Mouse (Mus musculus) liver, embryonic 13.5 days (tissue): ENCODE results near the gene Col26a1. TPM values are rescaled to one million over a fixed set of nuclear protein-coding genes. Genes with fewer than 3 reads are reported as not detected.
A peak's percentile ranks its signal among the peaks of the same experiment; 100 is the strongest.
"Not testable (repeated sequence)": the region's sequence is repeated elsewhere in the genome, so short reads cannot be mapped to it uniquely, and the experiment has no call there.

ENCODE experiments used
- ATAC-seq: fragments of 200-750 bp; cut with Nextera tagmentation; 2 replicates; pipeline ENCODE4 v1.8.0; 2017; ENCODE audit warnings: low read depth, mild to moderate bottlenecking, moderate number of reproducible peaks, moderate library complexity
- DNase-seq: peaks from one replicate; pipeline ENCODE4 v3.0.0; 2022
- H3K27ac ChIP-seq: fragments of 300-500 bp; sonication (generic); 2 replicates; pipeline ENCODE4 v1.5.1; 2015; ENCODE audit warnings: moderate library complexity, mild to moderate bottlenecking, inconsistent platforms
- H3K27me3 ChIP-seq: fragments of 300-500 bp; sonication (generic); 2 replicates; pipeline ENCODE4 v1.6.1; 2015; ENCODE audit warnings: mild to moderate bottlenecking, inconsistent platforms
- H3K36me3 ChIP-seq: fragments of 300-500 bp; sonication (generic); 2 replicates; pipeline ENCODE4 v1.6.1; 2015; ENCODE audit warnings: mild to moderate bottlenecking, inconsistent platforms
- H3K4me1 ChIP-seq: fragments of 300-500 bp; sonication (generic); replicated peaks from 2 replicates; pipeline ENCODE4 v1.6.1; 2015; ENCODE audit warnings: inconsistent platforms
- H3K4me2 ChIP-seq: fragments of 300-500 bp; sonication (generic); 2 replicates; pipeline ENCODE4 v1.6.1; 2015; ENCODE audit warnings: inconsistent platforms, mild to moderate bottlenecking, moderate library complexity
- H3K4me3 ChIP-seq: fragments of 300-500 bp; sonication (generic); replicated peaks from 2 replicates; pipeline ENCODE4 v1.5.1; 2015; ENCODE audit warnings: mild to moderate bottlenecking, inconsistent platforms
- H3K9ac ChIP-seq: fragments of 300-500 bp; sonication (generic); 2 replicates; pipeline ENCODE4 v1.6.1; 2015; ENCODE audit warnings: mild to moderate bottlenecking, inconsistent platforms
- H3K9me3 ChIP-seq: fragments of 300-500 bp; sonication (generic); replicated peaks from 2 replicates; pipeline ENCODE4 v1.6.1; 2016; ENCODE audit warnings: inconsistent platforms
- WGBS: fragments of 180-500 bp; shearing (Covaris S2); methylation state at CpG from one replicate; pipeline ENCODE4 v1.1.7; 2015; ENCODE audit not compliant: insufficient replicate concordance; 5-methylcytosine and 5-hydroxymethylcytosine counted together
- polyA plus RNA-seq: library from polyadenylated mRNA; unstranded; fragments of >200 nt; fragmentation: Nextera tagmentation; extraction: Ambion mirVana; gene quantifications from 2 replicates; pipeline ENCODE4 v1.2.1, GENCODE M21; 2015

Gene Col26a1
- polyA plus RNA-seq, 1 experiment from 2014 or later = 1.3 TPM

DNA sequence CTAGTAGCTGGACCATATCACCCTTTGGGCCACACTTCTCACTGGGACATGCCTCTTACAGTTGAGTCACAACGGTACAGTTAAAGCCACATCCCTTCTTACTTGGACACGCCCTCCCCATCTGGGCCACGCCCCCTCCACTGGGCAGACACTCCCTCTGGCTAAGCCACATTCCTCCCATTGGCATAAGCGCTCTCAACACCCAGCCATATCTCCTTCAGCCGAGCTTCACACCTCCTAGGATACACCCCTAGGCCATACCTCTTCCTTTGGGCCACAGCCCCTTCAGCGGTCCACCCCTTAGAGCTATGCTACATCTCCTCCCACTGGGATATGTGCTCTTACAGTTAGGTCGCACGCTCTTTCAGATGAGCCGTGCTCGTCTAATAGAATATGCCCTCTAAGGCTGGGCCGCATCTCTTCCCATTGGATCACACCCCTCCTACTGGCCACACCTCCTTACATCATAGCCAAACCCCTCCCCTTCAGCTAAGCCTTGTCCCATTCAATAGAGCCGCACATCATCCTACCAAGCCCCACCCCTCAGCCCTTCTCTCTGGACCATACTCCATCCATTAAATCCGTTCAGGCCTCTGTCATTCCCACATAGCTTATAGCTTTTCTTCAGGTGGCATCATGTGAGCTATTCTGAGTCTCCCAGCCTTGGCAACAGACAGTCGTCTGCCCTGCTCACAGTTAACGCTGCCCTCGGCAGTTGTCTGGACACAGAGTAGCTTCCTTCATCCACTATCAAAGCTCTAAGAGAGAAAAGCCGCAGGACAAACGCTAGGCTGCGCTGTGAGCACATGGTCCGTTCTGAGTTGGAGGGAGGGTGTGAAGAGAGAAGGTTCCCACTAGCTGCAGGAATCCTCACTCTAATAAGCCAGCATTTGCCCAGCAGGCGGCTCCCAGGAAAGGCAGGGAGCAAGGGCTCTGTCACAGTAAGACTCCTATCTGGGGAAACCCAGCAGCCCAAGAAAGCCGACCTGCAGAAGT, 109.7 kb downstream of the Col26a1 start:
- Histone ChIP-seq H3K4me1 (no peaks in the 10 kb centered on the region), H3K27me3 (no peaks in the 10 kb centered on the region), H3K27ac (no peak overlapping the region), H3K36me3 (no peaks in the 10 kb centered on the region), H3K4me2 (no peak overlapping the region), H3K4me3 (no peak overlapping the region), H3K9me3 (no peaks in the 10 kb centered on the region), H3K9ac (no peak overlapping the region)
- DNase-seq (no peak), ATAC-seq (no peak)
- 48% methylated on average over 22 of the region's 22 CpGs for WGBS

DNA sequence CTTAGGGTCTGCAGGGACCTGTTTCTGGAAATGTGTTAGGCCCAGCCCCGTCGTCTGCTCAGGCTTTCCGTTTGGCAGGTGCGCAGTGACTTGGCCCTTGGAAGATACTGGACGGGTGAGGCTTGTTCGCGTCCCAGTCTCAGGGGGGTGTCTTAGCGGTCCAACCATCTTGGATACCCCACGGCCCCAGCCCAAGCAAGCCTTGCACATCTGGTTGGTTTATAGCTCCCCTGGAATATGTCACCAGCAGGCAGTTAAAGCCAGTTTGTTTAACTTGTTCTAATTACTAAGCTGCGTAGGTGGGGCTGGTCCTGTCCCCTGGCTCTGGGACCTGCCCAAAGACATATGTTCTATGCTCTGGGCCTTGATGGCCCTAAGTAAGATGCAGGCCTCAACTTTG, 111.9 kb downstream of the Col26a1 start:
- Histone ChIP-seq H3K27ac (no peak overlapping the region), H3K27me3 (no peaks in the 10 kb centered on the region), H3K36me3 (no peaks in the 10 kb centered on the region), H3K4me2 (no peak overlapping the region), H3K9ac (no peak overlapping the region), H3K4me3 (no peak overlapping the region), H3K9me3 (no peaks in the 10 kb centered on the region), H3K4me1 (no peaks in the 10 kb centered on the region)
- 73% methylated on average over 10 of the region's 10 CpGs for WGBS
- DNase-seq (no peak), ATAC-seq (no peak)

DNA sequence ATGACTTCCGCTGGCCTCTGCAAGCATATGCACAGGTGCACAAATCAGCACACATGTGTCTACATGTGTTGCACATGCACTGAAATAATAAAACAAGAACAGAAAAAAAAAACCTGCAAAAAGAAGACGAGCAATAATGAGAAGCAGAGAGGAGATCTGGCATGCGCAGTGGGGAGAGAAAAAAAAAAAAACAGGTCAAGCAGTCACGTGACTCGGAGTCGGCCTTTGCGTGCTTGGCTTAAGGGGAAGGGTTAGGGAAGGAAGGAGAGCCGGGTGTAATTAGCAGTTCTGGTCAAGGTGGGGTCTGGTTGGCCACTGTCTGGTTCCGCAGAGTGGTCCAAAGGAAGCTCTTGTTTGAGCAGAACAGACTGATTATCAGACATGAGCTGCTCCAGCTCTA, 115.7 kb downstream of the Col26a1 start:
- Histone ChIP-seq H3K27me3 (no peaks in the 10 kb centered on the region), H3K9ac (no peak overlapping the region), H3K4me1 (no peaks in the 10 kb centered on the region), H3K4me3 (no peak overlapping the region), H3K9me3 (no peaks in the 10 kb centered on the region), H3K27ac (no peak overlapping the region), H3K4me2 (no peak overlapping the region), H3K36me3 (no peaks in the 10 kb centered on the region)
- 60% methylated on average over 9 of the region's 9 CpGs for WGBS
- no peak for ATAC-seq
- no peak for DNase-seq

DNA sequence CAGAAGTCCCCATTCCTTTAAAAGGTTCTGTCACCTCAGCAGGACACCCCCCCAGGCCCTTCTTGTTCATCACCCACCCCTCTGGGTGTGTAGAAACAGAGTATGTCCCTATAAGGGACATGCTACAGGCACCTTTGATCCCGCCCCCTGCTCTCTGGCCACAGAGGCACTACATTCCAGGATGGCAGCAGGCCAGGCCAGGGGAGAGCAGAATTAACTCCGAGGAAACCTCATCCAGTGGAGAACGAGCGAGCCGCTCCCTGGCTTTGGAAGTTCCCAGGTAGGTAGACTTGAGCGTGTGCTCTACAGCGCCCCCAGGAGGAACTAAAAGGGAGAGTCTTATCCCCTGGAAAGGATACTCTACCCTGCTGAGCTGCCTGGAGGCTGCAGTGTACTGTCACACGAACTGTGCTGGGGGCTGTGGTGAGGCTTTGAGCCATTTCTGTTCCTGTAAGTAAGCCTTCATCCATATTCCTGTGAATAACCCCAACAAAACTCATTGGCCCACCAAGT, 118.8 kb downstream of the Col26a1 start:
- Histone ChIP-seq H3K4me3 (no peak overlapping the region), H3K27ac (no peak overlapping the region), H3K36me3 (no peaks in the 10 kb centered on the region), H3K4me2 (no peak overlapping the region), H3K27me3 (no peaks in the 10 kb centered on the region), H3K9ac (no peak overlapping the region), H3K4me1 (no peaks in the 10 kb centered on the region), H3K9me3 (no peaks in the 10 kb centered on the region)
- WGBS = 31% methylated on average over 8 of the region's 8 CpGs
- DNase-seq (no peak), ATAC-seq (no peak)

DNA sequence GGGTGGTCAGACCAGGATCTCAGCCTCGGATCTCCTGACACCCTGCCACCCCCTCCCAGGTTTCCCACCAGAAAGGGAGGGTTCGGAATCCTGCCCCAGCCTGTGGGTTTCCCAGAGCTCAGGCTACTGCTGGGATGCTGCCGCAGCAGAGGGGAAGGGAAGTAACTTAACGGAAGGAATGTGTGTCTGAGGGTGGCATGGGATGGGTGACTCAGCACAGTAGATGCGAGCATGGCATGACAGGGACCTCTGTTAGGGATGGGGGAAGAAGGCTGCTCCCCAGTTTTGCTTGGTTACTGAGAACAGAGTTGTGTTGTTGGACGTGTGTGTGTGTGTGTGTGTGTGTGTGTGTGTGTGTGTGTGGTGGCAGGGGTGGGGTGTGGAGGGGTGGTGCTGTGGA, 122.7 kb downstream of the Col26a1 start:
- no peak for ATAC-seq
- WGBS = 36% methylated on average over 6 of the region's 6 CpGs

DNA sequence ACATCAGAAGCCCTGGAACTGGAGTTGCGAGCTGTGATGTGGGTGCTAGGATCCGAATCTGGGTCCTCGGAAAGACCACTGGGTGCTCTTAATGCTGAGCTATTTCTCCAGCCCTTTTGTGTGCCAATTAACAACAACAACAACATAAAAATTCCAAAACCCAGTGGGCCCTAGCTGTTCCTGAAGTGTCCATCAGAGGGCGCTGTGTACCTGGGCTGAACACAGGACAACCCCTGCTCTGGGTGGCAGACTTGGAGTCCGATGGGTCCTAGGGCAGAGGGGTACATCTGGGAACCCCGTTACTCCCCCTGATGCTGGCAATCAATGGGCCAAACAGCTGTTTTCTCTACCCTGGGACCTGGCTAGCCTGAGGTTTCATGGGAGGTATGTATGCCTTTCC, 123.2 kb downstream of the Col26a1 start:
- 32% methylated on average over 6 of the region's 6 CpGs for WGBS
- H3K27ac ChIP-seq = no peak overlapping the region
- ATAC-seq = no peak
- H3K4me2 ChIP-seq = no peak overlapping the region
- no peaks in the 10 kb centered on the region for H3K36me3 ChIP-seq
- no peak overlapping the region for H3K9ac ChIP-seq
- H3K27me3 ChIP-seq = no peaks in the 10 kb centered on the region
- DNase-seq = no peak
- H3K9me3 ChIP-seq = no peaks in the 10 kb centered on the region
- H3K4me1 ChIP-seq = no peaks in the 10 kb centered on the region
- H3K4me3 ChIP-seq = no peak overlapping the region

More for the DNA sequence above, 122.7 kb downstream of the Col26a1 start:
- no peak overlapping the region for H3K4me2 ChIP-seq
- no peaks in the 10 kb centered on the region for H3K27me3 ChIP-seq
- H3K4me3 ChIP-seq = no peak overlapping the region
- DNase-seq = no peak
- H3K9me3 ChIP-seq = no peaks in the 10 kb centered on the region
- no peaks in the 10 kb centered on the region for H3K36me3 ChIP-seq
- H3K27ac ChIP-seq = no peak overlapping the region
- H3K4me1 ChIP-seq = no peaks in the 10 kb centered on the region
- no peak overlapping the region for H3K9ac ChIP-seq

DNA sequence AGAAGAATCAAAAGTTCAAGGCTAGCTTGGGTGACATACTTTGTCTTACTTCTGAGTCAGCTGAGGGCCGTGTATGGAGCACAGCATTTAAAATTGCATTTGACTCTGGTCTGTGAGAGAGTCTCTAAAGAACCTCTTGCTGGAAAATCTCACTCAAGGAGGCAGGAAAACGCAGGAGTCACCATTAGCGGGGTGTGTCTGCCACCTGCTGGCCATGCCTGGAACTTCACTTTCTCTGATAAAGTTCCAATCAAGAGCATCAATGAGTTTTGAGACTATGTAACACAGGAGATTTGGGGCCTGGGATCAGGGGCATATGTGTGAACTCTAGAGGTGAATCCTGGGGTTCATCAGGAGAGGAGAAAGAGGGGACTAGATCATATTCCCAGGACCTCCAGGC, 127.3 kb downstream of the Col26a1 start:
- H3K4me1 ChIP-seq = no peaks in the 10 kb centered on the region
- 3% methylated on average over 3 of the region's 3 CpGs for WGBS
- peak; percentile 18 for DNase-seq
- ATAC-seq = no peak
- no peaks in the 10 kb centered on the region for H3K36me3 ChIP-seq
- H3K27ac ChIP-seq = no peak overlapping the region
- H3K9me3 ChIP-seq = no peaks in the 10 kb centered on the region
- no peak overlapping the region for H3K4me2 ChIP-seq
- no peak overlapping the region for H3K9ac ChIP-seq
- H3K27me3 ChIP-seq = no peaks in the 10 kb centered on the region
- no peak overlapping the region for H3K4me3 ChIP-seq

DNA sequence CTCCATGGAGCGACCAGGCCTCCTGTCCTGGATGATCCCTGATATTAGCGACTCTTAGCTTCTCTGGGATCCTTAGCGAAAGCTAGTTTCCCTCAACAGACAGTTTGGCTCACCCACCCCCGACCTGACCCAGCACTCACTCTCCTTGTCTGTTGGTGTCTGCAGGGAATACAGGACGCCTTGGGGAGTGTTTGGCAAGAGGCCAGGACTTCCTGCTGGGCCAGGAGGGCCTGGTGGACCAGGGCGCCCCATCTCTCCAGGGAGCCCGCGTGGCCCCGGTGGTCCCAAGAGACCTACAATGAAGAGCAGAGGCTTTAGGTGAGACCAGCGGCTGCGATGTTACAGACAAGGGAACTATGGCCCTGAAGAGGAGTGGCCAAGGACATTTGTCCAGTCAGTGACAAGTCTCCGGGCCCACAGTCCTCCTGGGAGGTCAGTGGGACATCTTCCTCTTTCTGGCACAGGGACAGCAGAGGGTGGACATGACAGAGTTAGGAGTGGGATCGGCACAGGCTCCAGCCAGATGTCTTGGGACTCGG, 128.9 kb downstream of the Col26a1 start:
- Histone ChIP-seq H3K9ac (no peak overlapping the region), H3K4me2 (no peak overlapping the region), H3K4me3 (no peak overlapping the region), H3K9me3 (0 out of 2 replicates have a peak, but pooled peaks cover under 1% of the 10 kb centered on the region), H3K27me3 (no peaks in the 10 kb centered on the region), H3K36me3 (no peaks in the 10 kb centered on the region), H3K4me1 (no peaks in the 10 kb centered on the region), H3K27ac (no peak overlapping the region)
- whole genome bisulfite sequencing = 53% methylated on average over 14 of the region's 14 CpGs
- ATAC-seq (no peak), DNase-seq (no peak)

DNA sequence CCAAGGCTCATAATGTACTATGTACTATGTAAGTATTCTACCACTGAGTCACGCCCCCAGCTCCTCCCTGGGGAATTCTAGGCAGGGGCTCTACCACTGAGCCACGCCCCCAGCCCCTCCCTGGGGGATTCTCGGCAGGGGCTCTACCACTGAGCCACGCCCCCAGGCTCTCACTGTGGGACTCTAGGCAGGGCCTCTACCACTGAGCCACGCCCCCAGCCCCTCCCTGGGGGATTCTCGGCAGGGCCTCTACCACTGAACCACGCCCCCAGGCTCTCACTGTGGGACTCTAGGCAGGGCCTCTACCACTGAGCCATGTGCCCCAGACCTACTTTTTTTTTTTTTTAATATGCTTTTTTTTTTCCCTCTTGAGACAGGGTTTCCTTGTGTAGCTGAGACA, 129.8 kb downstream of the Col26a1 start:
- H3K4me3 ChIP-seq, H3K9ac ChIP-seq, H3K36me3 ChIP-seq, H3K4me2 ChIP-seq, H3K9me3 ChIP-seq, H3K4me1 ChIP-seq, H3K27me3 ChIP-seq, H3K27ac ChIP-seq, ATAC-seq, DNase-seq: not testable (repeated sequence)
- 49% methylated on average over 7 of the region's 7 CpGs for WGBS

DNA sequence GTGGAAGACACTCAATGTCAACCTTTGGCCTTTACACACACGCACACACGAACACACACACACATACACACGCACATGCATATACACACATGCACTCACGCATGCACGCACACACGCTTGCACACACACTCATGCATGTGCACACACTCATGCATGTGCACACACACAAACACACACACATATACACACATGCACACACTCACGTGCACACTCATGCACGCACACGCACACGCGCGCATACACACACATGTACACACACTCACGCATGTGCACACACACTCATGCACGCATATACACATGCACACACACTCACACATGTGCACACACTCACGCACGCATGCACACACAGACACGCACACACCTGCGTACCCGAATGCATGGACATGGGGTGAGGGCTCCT, 130.9 kb downstream of the Col26a1 start:
- DNase-seq (no peak), ATAC-seq (no peak)
- WGBS = 89% methylated on average over 19 of the region's 19 CpGs
- peaks cover 18% of the 10 kb centered on the region for H3K9me3 ChIP-seq
- no peak overlapping the region for H3K9ac ChIP-seq
- H3K27ac ChIP-seq = no peak overlapping the region
- H3K4me3 ChIP-seq = no peak overlapping the region
- H3K4me1 ChIP-seq = no peaks in the 10 kb centered on the region
- H3K4me2 ChIP-seq = no peak overlapping the region
- no peaks in the 10 kb centered on the region for H3K36me3 ChIP-seq
- no peaks in the 10 kb centered on the region for H3K27me3 ChIP-seq

DNA sequence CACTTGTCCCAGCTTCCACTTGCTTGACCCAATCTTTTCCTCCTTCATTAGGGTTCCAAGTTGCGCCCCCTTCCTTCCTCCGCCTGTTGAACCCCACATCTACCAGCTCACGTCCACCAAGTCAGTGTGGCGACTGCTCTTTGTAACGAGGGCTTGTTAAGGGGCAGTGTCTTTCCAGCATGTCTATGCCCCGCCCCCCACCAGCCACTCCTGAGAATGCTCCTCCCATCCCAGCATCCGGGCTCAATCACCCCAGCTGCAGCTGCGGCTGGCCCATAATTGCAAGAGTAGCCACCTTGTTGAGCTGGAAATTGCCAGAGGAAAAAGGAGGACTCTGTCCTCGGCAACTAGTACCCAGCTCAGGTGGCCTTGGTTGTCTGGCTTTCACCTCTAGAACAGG, 136.4 kb downstream of the Col26a1 start:
- no peak overlapping the region for H3K27ac ChIP-seq
- no peaks in the 10 kb centered on the region for H3K36me3 ChIP-seq
- no peak for ATAC-seq
- DNase-seq = no peak
- 58% methylated on average over 9 of the region's 9 CpGs for WGBS
- H3K9ac ChIP-seq = no peak overlapping the region
- H3K4me2 ChIP-seq = no peak overlapping the region
- no peak overlapping the region for H3K4me3 ChIP-seq
- H3K27me3 ChIP-seq = no peaks in the 10 kb centered on the region
- peaks cover 18% of the 10 kb centered on the region for H3K9me3 ChIP-seq
- no peaks in the 10 kb centered on the region for H3K4me1 ChIP-seq
